Mouse (Mus musculus): ENCODE data around the gene Dcaf1. TPM values are rescaled to one million over a fixed set of nuclear protein-coding genes. Genes with fewer than 3 reads are reported as not detected.

Gene Dcaf1
- total and polyA plus RNA-seq, 3 experiments: 9.8 to 27.9 (median 27.3) TPM

DNA sequence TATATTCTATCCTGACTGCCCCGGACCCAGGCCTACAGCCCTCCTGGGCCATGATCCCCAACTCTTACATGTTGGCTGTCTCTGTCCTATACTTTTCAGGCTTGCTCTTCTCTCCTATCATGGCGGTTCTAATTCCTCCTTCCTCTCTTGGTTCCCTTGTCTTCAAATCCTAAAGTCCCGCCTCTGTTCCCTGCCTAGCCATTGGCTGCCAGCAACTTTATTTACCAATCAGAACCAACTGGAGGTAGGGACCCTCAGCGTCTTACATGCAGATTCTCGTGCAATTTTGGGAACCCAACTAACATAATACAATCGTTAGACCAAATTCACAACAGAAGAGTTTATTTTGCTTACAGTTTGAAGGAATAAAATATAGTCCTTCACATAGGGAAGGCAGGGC lies 21.1 kb downstream of the Dcaf1 start:
- TF ChIP-seq POLR2A (IDR thresholded peaks at IDR 0.05; ENCODE audit: insufficient read depth, low read depth, low read length) (no peak), CTCF (IDR thresholded peaks at IDR 0.05) (no peak), EP300 (IDR thresholded peaks at IDR 0.05; ENCODE audit: insufficient read depth, low read depth, low read length) (no peak)
- Histone ChIP-seq H3K27me3 (ENCODE audit: control insufficient read depth, insufficient read depth, low read length) (no peaks in the 10 kb centered on the region), H3K9ac (ENCODE audit: low read depth, low read length) (no peak overlapping the region), H3K79me2 (replicated peaks; ENCODE audit: control insufficient read depth, insufficient read depth, low read length) (no peaks in the 10 kb centered on the region), H3K36me3 (ENCODE audit: control insufficient read depth, insufficient read depth, low read length) (no peaks in the 10 kb centered on the region; the same call in 1 of the 2 replicates), H3K4me3 (no peak overlapping the region), H3K27ac (no peak overlapping the region), H3K4me1 (ENCODE audit: control insufficient read depth, insufficient read depth, low read length) (no peaks in the 10 kb centered on the region)
- intact Hi-C loops (cut with DNase I): no loop called here
- WGBS: 92% methylated on average over 6 of the region's 6 CpGs
- DNase-seq: no peak

DNA sequence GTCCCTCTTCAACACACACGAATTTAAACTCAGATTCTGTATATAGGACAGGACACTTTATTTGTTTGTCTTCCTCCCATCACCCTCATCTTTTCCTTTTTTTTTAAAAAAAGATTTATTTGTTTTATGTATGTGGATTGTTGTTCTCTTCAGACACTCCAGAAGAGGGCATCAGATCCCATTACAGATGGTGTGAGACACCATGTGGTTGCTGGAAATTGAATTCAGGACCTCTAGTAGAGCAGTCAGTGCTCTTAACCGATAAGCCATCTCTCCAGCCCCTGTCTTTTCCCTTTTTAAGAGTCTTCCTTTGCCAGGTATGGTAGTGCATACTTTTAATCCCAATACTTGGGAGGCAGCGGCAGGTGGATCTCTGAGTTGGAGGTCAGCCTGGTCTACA lies 35.0 kb downstream of the Dcaf1 start:
- no peak for DNase-seq

DNA sequence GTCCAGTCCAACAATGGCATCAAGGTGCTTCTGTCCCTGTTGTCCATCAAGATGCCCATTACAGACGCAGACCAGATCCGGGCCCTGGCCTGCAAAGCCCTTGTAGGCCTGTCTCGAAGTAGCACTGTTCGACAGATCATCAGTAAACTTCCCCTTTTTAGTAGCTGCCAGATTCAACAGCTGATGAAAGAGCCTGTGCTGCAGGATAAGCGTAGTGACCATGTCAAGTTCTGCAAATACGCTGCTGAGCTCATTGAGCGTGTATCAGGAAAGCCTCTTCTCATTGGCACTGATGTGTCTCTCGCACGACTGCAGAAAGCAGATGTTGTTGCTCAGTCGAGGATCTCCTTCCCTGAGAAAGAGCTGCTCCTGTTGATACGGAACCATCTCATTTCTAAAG lies 36.4 kb downstream of the Dcaf1 start:
- Histone ChIP-seq H3K27ac (no peak overlapping the region), H3K4me1 (ENCODE audit: control insufficient read depth, insufficient read depth, low read length) (no peaks in the 10 kb centered on the region), H3K4me3 (no peak overlapping the region), H3K9ac (ENCODE audit: low read depth, low read length) (no peak overlapping the region), H3K27me3 (ENCODE audit: control insufficient read depth, insufficient read depth, low read length) (no peaks in the 10 kb centered on the region), H3K79me2 (replicated peaks; ENCODE audit: control insufficient read depth, insufficient read depth, low read length) (no peaks in the 10 kb centered on the region), H3K36me3 (ENCODE audit: control insufficient read depth, insufficient read depth, low read length) (peaks cover 2% of the 10 kb centered on the region)
- no peak for DNase-seq
- intact Hi-C loops (cut with DNase I): no loop called here
- no peak for TF ChIP-seq CTCF (IDR thresholded peaks at IDR 0.05)
- TF ChIP-seq POLR2A (IDR thresholded peaks at IDR 0.05; ENCODE audit: insufficient read depth, low read depth, low read length): no peak
- no peak for TF ChIP-seq EP300 (IDR thresholded peaks at IDR 0.05; ENCODE audit: insufficient read depth, low read depth, low read length)
- 87% methylated on average over 11 of the region's 11 CpGs for WGBS

More for the DNA sequence above, 35.0 kb downstream of the Dcaf1 start:
- no peaks in the 10 kb centered on the region for H3K4me1 ChIP-seq (ENCODE audit: control insufficient read depth, insufficient read depth, low read length)
- 85% methylated on average over 3 of the region's 3 CpGs for WGBS
- H3K9ac ChIP-seq (ENCODE audit: low read depth, low read length): no peak overlapping the region
- intact Hi-C loops (cut with DNase I): no loop called here
- H3K79me2 ChIP-seq (replicated peaks; ENCODE audit: control insufficient read depth, insufficient read depth, low read length): no peaks in the 10 kb centered on the region
- H3K36me3 ChIP-seq (ENCODE audit: control insufficient read depth, insufficient read depth, low read length): peaks cover 2% of the 10 kb centered on the region
- H3K4me3 ChIP-seq: no peak overlapping the region
- TF ChIP-seq CTCF (IDR thresholded peaks at IDR 0.05) (peak; percentile 19; the same call in 1 of the 2 replicates), EP300 (IDR thresholded peaks at IDR 0.05; ENCODE audit: insufficient read depth, low read depth, low read length) (no peak)
- H3K27ac ChIP-seq: no peak overlapping the region
- H3K27me3 ChIP-seq (ENCODE audit: control insufficient read depth, insufficient read depth, low read length): no peaks in the 10 kb centered on the region

GRCm38 (mm10) chr9:106874216-106874615 lies 52.5 kb downstream of the Dcaf1 start:
- H3K4me3 ChIP-seq: no peak overlapping the region
- no peaks in the 10 kb centered on the region for H3K4me1 ChIP-seq (ENCODE audit: control insufficient read depth, insufficient read depth, low read length)
- intact Hi-C loops (cut with DNase I): no loop called here
- H3K27me3 ChIP-seq (ENCODE audit: control insufficient read depth, insufficient read depth, low read length): no peaks in the 10 kb centered on the region
- no peak overlapping the region for H3K9ac ChIP-seq (ENCODE audit: low read depth, low read length)
- H3K36me3 ChIP-seq (ENCODE audit: control insufficient read depth, insufficient read depth, low read length): no peaks in the 10 kb centered on the region
- no peak for DNase-seq
- no peak for TF ChIP-seq POLR2A (IDR thresholded peaks at IDR 0.05; ENCODE audit: insufficient read depth, low read depth, low read length)
- TF ChIP-seq EP300 (IDR thresholded peaks at IDR 0.05; ENCODE audit: insufficient read depth, low read depth, low read length): no peak
- TF ChIP-seq CTCF (IDR thresholded peaks at IDR 0.05): no peak
- WGBS: 84% methylated on average over 5 of the region's 5 CpGs
- H3K79me2 ChIP-seq (replicated peaks; ENCODE audit: control insufficient read depth, insufficient read depth, low read length): no peaks in the 10 kb centered on the region
- no peak overlapping the region for H3K27ac ChIP-seq

- Histone ChIP-seq H3K27me3 (ENCODE audit: control insufficient read depth, insufficient read depth, low read length) (no peaks in the 10 kb centered on the region), H3K36me3 (ENCODE audit: control insufficient read depth, insufficient read depth, low read length) (no peaks in the 10 kb centered on the region), H3K79me2 (replicated peaks; ENCODE audit: control insufficient read depth, insufficient read depth, low read length) (no peaks in the 10 kb centered on the region), H3K27ac (no peak overlapping the region), H3K4me1 (ENCODE audit: control insufficient read depth, insufficient read depth, low read length) (no peaks in the 10 kb centered on the region), H3K9ac (ENCODE audit: low read depth, low read length) (no peak overlapping the region), H3K4me3 (no peak overlapping the region)
- 76% methylated on average over 3 of the region's 3 CpGs for WGBS
- intact Hi-C loops (cut with DNase I): no loop called here
- TF ChIP-seq EP300 (IDR thresholded peaks at IDR 0.05; ENCODE audit: insufficient read depth, low read depth, low read length) (no peak), CTCF (IDR thresholded peaks at IDR 0.05) (no peak), POLR2A (IDR thresholded peaks at IDR 0.05; ENCODE audit: insufficient read depth, low read depth, low read length) (no peak)
- DNase-seq: no peak
Observed at GRCm38 (mm10) chr9:106876666-106877065, 55.0 kb downstream of the Dcaf1 start.

DNA sequence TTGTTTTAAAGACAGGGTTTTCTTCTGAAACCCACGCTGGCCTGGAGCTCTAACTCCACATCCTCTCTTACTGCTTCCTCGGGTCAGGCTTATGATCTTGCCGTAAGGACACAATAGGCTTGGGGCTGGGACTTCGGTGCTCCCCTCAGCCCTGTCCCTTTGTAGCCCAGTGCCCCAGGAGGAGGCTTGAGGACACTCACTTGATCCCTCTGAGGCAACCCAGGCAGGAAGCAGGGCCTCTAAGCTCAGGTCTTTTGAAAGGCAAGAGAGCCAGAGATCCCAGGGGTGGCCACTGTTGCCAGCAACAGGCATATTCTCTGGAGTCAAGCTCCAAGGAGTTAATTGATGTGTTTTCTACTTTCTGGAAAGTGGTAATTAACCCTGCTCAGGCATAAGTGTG lies 57.8 kb downstream of the Dcaf1 start:
- Histone ChIP-seq H3K79me2 (replicated peaks; ENCODE audit: control insufficient read depth, insufficient read depth, low read length) (0 out of 2 replicates have a peak, but pooled peaks cover 2% of the 10 kb centered on the region), H3K27ac (no peak overlapping the region), H3K27me3 (ENCODE audit: control insufficient read depth, insufficient read depth, low read length) (no peaks in the 10 kb centered on the region), H3K4me1 (ENCODE audit: control insufficient read depth, insufficient read depth, low read length) (peaks cover 2% of the 10 kb centered on the region; the same call in 1 of the 2 replicates), H3K36me3 (ENCODE audit: control insufficient read depth, insufficient read depth, low read length) (peaks cover 3% of the 10 kb centered on the region; the same call in 1 of the 2 replicates), H3K4me3 (no peak overlapping the region), H3K9ac (ENCODE audit: low read depth, low read length) (no peak overlapping the region)
- 43% methylated on average over 4 of the region's 4 CpGs for WGBS
- DNase-seq: no peak
- TF ChIP-seq POLR2A (IDR thresholded peaks at IDR 0.05; ENCODE audit: insufficient read depth, low read depth, low read length) (no peak), EP300 (IDR thresholded peaks at IDR 0.05; ENCODE audit: insufficient read depth, low read depth, low read length) (no peak), CTCF (IDR thresholded peaks at IDR 0.05) (no peak)
- intact Hi-C loops (cut with DNase I): no loop called here

Measured in heart, adult 2 months (tissue).